Mouse (Mus musculus): ENCODE results near the gene Tlr5.

Gene Tlr5

DNA sequence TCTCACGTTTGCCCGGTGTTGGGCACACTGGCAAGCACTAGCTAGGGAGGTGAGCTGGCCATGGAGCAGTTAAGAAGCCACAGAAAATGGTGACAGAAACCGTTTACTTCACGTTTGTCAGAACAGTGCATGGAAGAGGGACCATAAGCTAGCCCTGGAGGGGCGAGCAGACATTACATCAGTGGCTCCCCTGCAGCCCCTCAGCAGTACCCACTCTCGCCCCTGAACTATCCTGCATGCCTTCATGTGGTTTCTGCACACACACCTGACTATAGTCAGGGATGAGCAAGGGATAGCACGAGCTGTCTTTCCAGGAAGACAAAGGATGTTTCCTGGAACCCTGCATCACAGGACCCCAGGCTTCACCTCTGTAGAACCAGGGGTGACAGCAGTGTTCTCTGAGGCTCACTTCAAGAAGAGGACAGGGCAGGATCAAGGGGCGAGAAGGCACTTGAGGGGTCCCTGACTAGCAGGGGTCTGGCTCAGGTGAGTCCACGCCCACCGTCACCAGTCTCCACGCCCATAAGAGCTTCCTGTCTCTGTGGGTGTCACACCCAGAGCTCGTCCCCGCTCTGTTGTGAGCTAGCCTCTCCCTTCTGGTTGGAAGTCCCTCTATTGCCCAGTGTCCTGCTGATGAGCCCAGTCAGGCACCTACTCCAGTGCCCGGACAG lies 35.6 kb downstream of the Tlr5 start:
- DNase-seq (ENCODE audit: low read depth, low spot score) = no peak

DNA sequence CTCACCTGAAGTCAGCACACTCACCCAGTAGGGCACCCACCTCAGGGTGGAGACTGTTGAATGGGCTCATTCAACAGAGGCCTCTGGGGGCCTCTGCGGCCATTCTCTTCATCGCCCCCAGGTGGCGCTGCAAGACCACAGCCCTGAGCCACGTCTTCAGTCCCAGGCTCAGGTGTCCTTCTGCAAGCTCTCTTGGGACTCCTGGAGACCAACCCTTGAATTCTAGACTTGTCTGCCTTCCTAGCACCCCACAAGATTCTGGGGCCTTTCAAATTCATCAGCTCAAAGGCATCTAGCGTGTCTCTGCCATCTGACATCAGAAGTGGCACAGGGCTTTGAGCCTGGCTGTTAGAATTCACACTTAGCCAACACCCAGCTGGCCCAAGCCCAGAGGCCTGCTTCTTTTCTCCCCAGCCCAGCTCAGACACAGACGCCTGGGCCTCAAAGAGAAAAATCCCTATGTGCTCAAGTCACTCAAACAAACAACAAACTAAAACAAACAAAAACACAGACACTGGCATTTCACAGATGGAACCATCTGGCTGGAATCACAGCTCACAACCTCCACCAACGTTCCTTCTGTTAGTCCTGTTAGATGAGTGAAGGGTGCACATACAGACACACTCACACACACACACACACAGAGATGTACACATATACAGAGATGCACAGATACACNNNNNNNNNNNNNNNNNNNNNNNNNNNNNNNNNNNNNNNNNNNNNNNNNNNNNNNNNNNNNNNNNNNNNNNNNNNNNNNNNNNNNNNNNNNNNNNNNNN lies 36.6 kb downstream of the Tlr5 start:
- peak; percentile 49 for DNase-seq (ENCODE audit: low read depth, low spot score)
